Mouse (Mus musculus) spleen, adult 2 months (tissue): ENCODE data around the gene Casc1. TPM values are rescaled to one million over a fixed set of nuclear protein-coding genes. Genes with fewer than 3 reads are reported as not detected.
A peak's percentile ranks its signal among the peaks of the same experiment; 100 is the strongest.

Experiments
- DNase-seq, 2 experiments: peaks; one replicate each; pipeline versions ENCODE4 v3.0.0 to v3.0.0-alpha.2; 2012 to 2021; ENCODE audit warnings: low spot score in 2 of 2, low read depth in 1 of 2
- H3K27ac ChIP-seq: fragments of 200-500 bp; 2 replicates; pipeline ENCODE4 v1.5.1; 2012; ENCODE audit warnings: low read length, inconsistent platforms; ENCODE audit not compliant: insufficient read depth
- H3K27me3 ChIP-seq: fragments of 200-500 bp; 2 replicates; pipeline ENCODE4 v1.6.1; 2012; ENCODE audit warnings: mild to moderate bottlenecking, moderate library complexity, low read length, inconsistent platforms; ENCODE audit not compliant: control insufficient read depth, insufficient read depth
- H3K36me3 ChIP-seq: fragments of 200-500 bp; 2 replicates; pipeline ENCODE4 v1.6.1; 2012; ENCODE audit warnings: mild to moderate bottlenecking, low read length, inconsistent platforms; ENCODE audit not compliant: control insufficient read depth, insufficient read depth
- H3K4me1 ChIP-seq: fragments of 200-500 bp; 2 replicates; pipeline ENCODE4 v1.6.1; 2011; ENCODE audit warnings: inconsistent platforms; ENCODE audit not compliant: control insufficient read depth, insufficient read depth, insufficient read length
- H3K4me3 ChIP-seq: fragments of 200-500 bp; 2 replicates; pipeline ENCODE4 v1.5.1; 2011; ENCODE audit warnings: mild to moderate bottlenecking, inconsistent platforms; ENCODE audit not compliant: insufficient read depth, insufficient read length; ENCODE audit errors: extremely low read depth
- CTCF ChIP-seq: fragments of 200-500 bp; IDR thresholded peaks from 2 replicates; pipeline ENCODE4 v1.5.1; 2011; ENCODE audit warnings: mild to moderate bottlenecking, inconsistent platforms; ENCODE audit not compliant: insufficient read depth, insufficient read length, insufficient replicate concordance; ENCODE audit errors: extremely low read depth
- POLR2A ChIP-seq: fragments of 200-500 bp; IDR thresholded peaks from 2 replicates; pipeline ENCODE4 v1.6.1; 2011; ENCODE audit warnings: low read depth, low read length, inconsistent platforms
- WGBS: fragments of 180-500 bp; shearing (Covaris S2); methylation state at CpG from one replicate; pipeline ENCODE4 v1.1.7; 2018; 5-methylcytosine and 5-hydroxymethylcytosine counted together
- polyA plus RNA-seq: library from polyadenylated mRNA; depleted of rRNA; stranded (reverse); fragments of >200 nt; gene quantifications from 2 replicates; pipeline ENCODE4 v1.2.3, GENCODE M21; 2012

Gene Casc1
- polyA plus RNA-seq, 1 experiment = 0.09 TPM

- WGBS = 56% methylated on average over 27 of the region's 27 CpGs
These were observed 23.4 kb downstream of the Casc1 start for GRCm38 (mm10) chr6:145187093-145188088.

GRCm38 (mm10) chr6:145186096-145186495, 24.7 kb downstream of the Casc1 start:
- 89% methylated on average over 1 of the region's 1 CpGs for WGBS
- Histone ChIP-seq H3K4me1 (no peaks in the 10 kb centered on the region), H3K4me3 (no peak overlapping the region), H3K36me3 (no peaks in the 10 kb centered on the region), H3K27me3 (no peaks in the 10 kb centered on the region), H3K27ac (no peak overlapping the region)
- no peak for DNase-seq
- TF ChIP-seq POLR2A = no peak
- no peak for TF ChIP-seq CTCF

More at GRCm38 (mm10) chr6:145187093-145188088, 23.4 kb downstream of the Casc1 start:
- Histone ChIP-seq H3K36me3 (no peaks in the 10 kb centered on the region), H3K27me3 (no peaks in the 10 kb centered on the region), H3K4me1 (no peaks in the 10 kb centered on the region), H3K27ac (no peak overlapping the region), H3K4me3 (peak overlapping the region; percentile 35)
- TF ChIP-seq CTCF = no peak
- no peak for TF ChIP-seq POLR2A
- DNase-seq = peak in 1 of 2 experiments; percentile 65

GRCm38 (mm10) chr6:145182044-145182443, 28.8 kb downstream of the Casc1 start:
- TF ChIP-seq POLR2A = no peak
- no peak for TF ChIP-seq CTCF
- Histone ChIP-seq H3K4me1 (no peaks in the 10 kb centered on the region), H3K4me3 (no peak overlapping the region), H3K27ac (no peak overlapping the region), H3K36me3 (no peaks in the 10 kb centered on the region), H3K27me3 (no peaks in the 10 kb centered on the region)
- WGBS = 72% methylated on average over 8 of the region's 8 CpGs
- DNase-seq = no peak

GRCm38 (mm10) chr6:145179665-145180064, 31.1 kb downstream of the Casc1 start:
- Histone ChIP-seq H3K27me3 (no peaks in the 10 kb centered on the region), H3K36me3 (peaks cover 6% of the 10 kb centered on the region), H3K27ac (no peak overlapping the region), H3K4me3 (no peak overlapping the region), H3K4me1 (no peaks in the 10 kb centered on the region)
- peak; percentile 26 to 60 for DNase-seq
- TF ChIP-seq POLR2A (no peak), CTCF (peak; percentile 49; the same call in 1 of the 2 replicates)
- WGBS = 48% methylated on average over 6 of the region's 6 CpGs

GRCm38 (mm10) chr6:145176474-145176873, 34.3 kb downstream of the Casc1 start:
- Histone ChIP-seq H3K27me3 (no peaks in the 10 kb centered on the region), H3K27ac (no peak overlapping the region), H3K36me3 (peaks cover 30% of the 10 kb centered on the region), H3K4me1 (no peaks in the 10 kb centered on the region), H3K4me3 (no peak overlapping the region)
- TF ChIP-seq CTCF (no peak), POLR2A (no peak)
- WGBS = 90% methylated on average over 10 of the region's 10 CpGs
- DNase-seq = no peak

- H3K36me3 ChIP-seq = peaks cover 35% of the 10 kb centered on the region
- no peak overlapping the region for H3K27ac ChIP-seq
- WGBS = 78% methylated on average over 9 of the region's 9 CpGs
- H3K4me1 ChIP-seq = no peaks in the 10 kb centered on the region
- TF ChIP-seq POLR2A (no peak), CTCF (no peak)
- H3K27me3 ChIP-seq = no peaks in the 10 kb centered on the region
- H3K4me3 ChIP-seq = no peak overlapping the region
- no peak for DNase-seq
These were observed 35.2 kb downstream of the Casc1 start for GRCm38 (mm10) chr6:145175571-145175981.

GRCm38 (mm10) chr6:145173781-145174191, 37.0 kb downstream of the Casc1 start:
- H3K36me3 ChIP-seq = peaks cover 37% of the 10 kb centered on the region
- no peak for TF ChIP-seq CTCF
- no peak for DNase-seq
- H3K27me3 ChIP-seq = no peaks in the 10 kb centered on the region
- H3K4me1 ChIP-seq = no peaks in the 10 kb centered on the region
- H3K4me3 ChIP-seq = no peak overlapping the region
- 75% methylated on average over 11 of the region's 11 CpGs for WGBS
- no peak overlapping the region for H3K27ac ChIP-seq
